Mouse (Mus musculus) lung, adult 2 months (tissue): Measurements from ENCODE around the gene Cd209c.

Experiments
- CTCF ChIP-seq: fragments of 200-500 bp; IDR thresholded peaks from 2 replicates; pipeline ENCODE4 v1.5.1; 2011; ENCODE audit warnings: mild to moderate bottlenecking, low read length, control low read depth; ENCODE audit not compliant: insufficient read depth
- POLR2A ChIP-seq: fragments of 200-500 bp; IDR thresholded peaks from 2 replicates; pipeline ENCODE4 v1.6.1; 2011; ENCODE audit warnings: low read depth, mild to moderate bottlenecking, control low read depth, low read length, borderline replicate concordance; ENCODE audit errors: extremely low read depth

DNA sequence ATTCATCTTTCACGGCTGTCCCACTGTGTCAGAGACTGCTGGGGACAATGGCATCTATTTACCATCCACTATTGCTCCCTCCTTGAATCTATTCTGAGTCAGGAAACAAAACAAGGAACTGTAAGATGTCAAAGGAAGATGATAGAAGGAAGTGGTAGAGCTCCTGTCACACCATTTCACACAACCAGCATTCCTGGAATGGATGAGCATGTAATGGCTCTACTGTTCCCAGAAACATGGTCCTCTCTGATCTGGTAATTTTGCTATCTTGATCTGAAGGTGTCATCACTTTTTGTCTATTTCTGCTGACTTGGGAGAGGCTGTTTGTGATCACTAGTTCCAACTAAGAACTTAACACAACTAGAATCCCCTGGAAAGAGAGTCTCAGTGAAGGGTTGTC, at the start of gene Cd209c:
- TF ChIP-seq POLR2A (no peak), CTCF (no peak)
